Mouse (Mus musculus): ENCODE measurements around the gene Cd22.

- TF ChIP-seq CTCF (IDR thresholded peaks at IDR 0.05; ENCODE audit: low read depth, low read length) (no peak), POLR2A (IDR thresholded peaks at IDR 0.05; ENCODE audit: extremely low read depth, insufficient read depth, low read length) (no peak)
Observed at GRCm38 (mm10) chr7:30821532-30821931, 58.6 kb downstream of the Cd22 start.

All from liver, adult 2 months (tissue).